Mouse (Mus musculus) large intestine, adult 2 months (tissue): ENCODE results near the gene Ppp2r2c. TPM values are rescaled to one million over a fixed set of nuclear protein-coding genes. Genes with fewer than 3 reads are reported as not detected.

ENCODE experiments used
- DNase-seq: peaks from one replicate; pipeline ENCODE4 v3.0.0-alpha.2; 2012; ENCODE audit warnings: low read depth, low spot score
- WGBS: fragments of 180-500 bp; shearing (Covaris S2); methylation state at CpG from one replicate; pipeline ENCODE4 v1.1.7; 2018; 5-methylcytosine and 5-hydroxymethylcytosine counted together
- polyA plus RNA-seq: library from polyadenylated mRNA; depleted of rRNA; stranded (reverse); fragments of >200 nt; gene quantifications from 2 replicates; pipeline ENCODE4 v1.2.3, GENCODE M21; 2012

The Ppp2r2c gene
- polyA plus RNA-seq, 1 experiment: 0.95 TPM

GRCm38 (mm10) chr5:36955366-36955765 is 87.1 kb downstream of the Ppp2r2c start:
- no peak for DNase-seq
- 14% methylated on average over 4 of the region's 4 CpGs for WGBS

- WGBS: 32% methylated on average over 5 of the region's 5 CpGs
- DNase-seq: peak; percentile 29
Measured at GRCm38 (mm10) chr5:36958837-36959236, 90.5 kb downstream of the Ppp2r2c start.

GRCm38 (mm10) chr5:36960501-36960900 is 92.2 kb downstream of the Ppp2r2c start:
- 28% methylated on average over 5 of the region's 5 CpGs for WGBS

GRCm38 (mm10) chr5:36971587-36971986 is 103.3 kb downstream of the Ppp2r2c start:
- 80% methylated on average over 8 of the region's 8 CpGs for WGBS
- DNase-seq: no peak

More at GRCm38 (mm10) chr5:36960501-36960900, 92.2 kb downstream of the Ppp2r2c start:
- DNase-seq: no peak

- 84% methylated on average over 13 of the region's 13 CpGs for WGBS
- no peak for DNase-seq
Measured at GRCm38 (mm10) chr5:36975336-36975735, 107.0 kb downstream of the Ppp2r2c start.

GRCm38 (mm10) chr5:36977809-36978208 is 109.5 kb downstream of the Ppp2r2c start:
- no peak for DNase-seq
- 65% methylated on average over 9 of the region's 9 CpGs for WGBS

- 57% methylated on average over 8 of the region's 8 CpGs for WGBS
- no peak for DNase-seq
Measured at GRCm38 (mm10) chr5:36979001-36979400, 110.7 kb downstream of the Ppp2r2c start.

- 71% methylated on average over 7 of the region's 7 CpGs for WGBS
- DNase-seq: no peak
Measured at GRCm38 (mm10) chr5:36979631-36980030, 111.3 kb downstream of the Ppp2r2c start.

- DNase-seq: no peak
- 95% methylated on average over 4 of the region's 4 CpGs for WGBS
Measured at GRCm38 (mm10) chr5:36982271-36982670, 114.0 kb downstream of the Ppp2r2c start.

- 63% methylated on average over 1 of the region's 1 CpGs for WGBS
- no peak for DNase-seq
Measured at GRCm38 (mm10) chr5:36986617-36987016, 118.3 kb downstream of the Ppp2r2c start.

- 5% methylated on average over 24 of the region's 24 CpGs for WGBS
- DNase-seq: no peak
Measured at GRCm38 (mm10) chr5:36988124-36988780, 119.9 kb downstream of the Ppp2r2c start.

GRCm38 (mm10) chr5:36988781-36989624 is 120.7 kb downstream of the Ppp2r2c start, which contains the start of gene Wfs1:
Gene Wfs1, minus strand, starts transcription at chr5:36989205.
- under 1% methylated on average over 60 of the region's 60 CpGs for WGBS
- peak; percentile 93 for DNase-seq

- DNase-seq: no peak
- 3% methylated on average over 3 of the region's 3 CpGs for WGBS
Measured at GRCm38 (mm10) chr5:36989625-36989977, 121.3 kb downstream of the Ppp2r2c start.

- DNase-seq: no peak
- WGBS: 62% methylated on average over 3 of the region's 3 CpGs
Measured at GRCm38 (mm10) chr5:36990196-36990595, 121.9 kb downstream of the Ppp2r2c start.

- 81% methylated on average over 3 of the region's 3 CpGs for WGBS
- no peak for DNase-seq
Measured at GRCm38 (mm10) chr5:36990631-36991350, 122.5 kb downstream of the Ppp2r2c start.

- DNase-seq: no peak
- WGBS: 75% methylated on average over 14 of the region's 14 CpGs
Measured at GRCm38 (mm10) chr5:36996410-36996809, 128.1 kb downstream of the Ppp2r2c start.

GRCm38 (mm10) chr5:36997996-36998395 is 129.7 kb downstream of the Ppp2r2c start:
- 43% methylated on average over 5 of the region's 5 CpGs for WGBS
- no peak for DNase-seq

- WGBS: 88% methylated on average over 9 of the region's 9 CpGs
- no peak for DNase-seq
Measured at GRCm38 (mm10) chr5:37001002-37001401, 132.7 kb downstream of the Ppp2r2c start.

- WGBS: 45% methylated on average over 2 of the region's 2 CpGs
- DNase-seq: no peak
Measured at GRCm38 (mm10) chr5:37002001-37002400, 133.7 kb downstream of the Ppp2r2c start.
